Mouse (Mus musculus) limb, embryonic 10.5 days (tissue): ENCODE data around the gene Btbd9. TPM values are rescaled to one million over a fixed set of nuclear protein-coding genes. Genes with fewer than 3 reads are reported as not detected.

Experiments
- DNase-seq: peaks from one replicate; pipeline ENCODE4 v3.0.0-alpha.2; 2017; ENCODE audit warnings: low spot score
- H3K27ac ChIP-seq: fragments of 300-500 bp; sonication (generic); 2 replicates; pipeline ENCODE4 v1.5.1; 2016; ENCODE audit warnings: mild to moderate bottlenecking
- H3K27me3 ChIP-seq: fragments of 300-500 bp; sonication (generic); 2 replicates; pipeline ENCODE4 v1.6.1; 2016; ENCODE audit warnings: low read depth, mild to moderate bottlenecking; ENCODE audit not compliant: poor library complexity, severe bottlenecking
- H3K36me3 ChIP-seq: fragments of 300-500 bp; sonication (generic); 2 replicates; pipeline ENCODE4 v1.6.1; 2016; ENCODE audit warnings: mild to moderate bottlenecking, moderate library complexity
- H3K4me1 ChIP-seq: fragments of 300-500 bp; sonication (generic); 2 replicates; pipeline ENCODE4 v1.6.1; 2016
- H3K4me3 ChIP-seq: fragments of 300-500 bp; sonication (generic); 2 replicates; pipeline ENCODE4 v1.5.1; 2016; ENCODE audit warnings: mild to moderate bottlenecking, moderate library complexity
- H3K9me3 ChIP-seq: fragments of 300-500 bp; sonication (generic); replicated peaks from 2 replicates; pipeline ENCODE4 v1.6.1; 2016; ENCODE audit warnings: mild to moderate bottlenecking
- WGBS: fragments of 180-500 bp; shearing (Covaris S2); methylation state at CpG from one replicate; pipeline ENCODE4 v1.1.7; 2016; 5-methylcytosine and 5-hydroxymethylcytosine counted together
- polyA plus RNA-seq: library from polyadenylated mRNA; unstranded; fragments of >200 nt; fragmentation: Nextera tagmentation; extraction: Ambion mirVana; gene quantifications from 2 replicates; pipeline ENCODE4 v1.2.1, GENCODE M21; 2016

The Btbd9 gene
- polyA plus RNA-seq, 1 experiment from 2014 or later = 57.5 TPM

- peaks cover 33% of the 10 kb centered on the region for H3K36me3 ChIP-seq
- H3K9me3 ChIP-seq = no peaks in the 10 kb centered on the region
- no peak overlapping the region for H3K27ac ChIP-seq
- H3K4me1 ChIP-seq = peaks cover 9% of the 10 kb centered on the region
- no peaks in the 10 kb centered on the region for H3K27me3 ChIP-seq
- no peak overlapping the region for H3K4me3 ChIP-seq
- WGBS = 68% methylated on average over 17 of the region's 17 CpGs
- DNase-seq = peak; percentile 51
Observed at GRCm38 (mm10) chr17:30590417-30591198, 14.3 kb upstream of the Btbd9 start.

GRCm38 (mm10) chr17:30583258-30584001 is 7.1 kb upstream of the Btbd9 start:
- 0 out of 2 replicates have a peak, but pooled peaks cover 2% of the 10 kb centered on the region for H3K36me3 ChIP-seq
- no peak for DNase-seq
- H3K27me3 ChIP-seq = no peaks in the 10 kb centered on the region
- no peaks in the 10 kb centered on the region for H3K4me1 ChIP-seq
- no peaks in the 10 kb centered on the region for H3K9me3 ChIP-seq
- 77% methylated on average over 2 of the region's 2 CpGs for WGBS
- no peak overlapping the region for H3K27ac ChIP-seq
- H3K4me3 ChIP-seq = no peak overlapping the region

- no peaks in the 10 kb centered on the region for H3K27me3 ChIP-seq
- no peak overlapping the region for H3K4me3 ChIP-seq
- H3K4me1 ChIP-seq = no peaks in the 10 kb centered on the region
- 0 out of 2 replicates have a peak, but pooled peaks cover 2% of the 10 kb centered on the region for H3K36me3 ChIP-seq
- WGBS = 87% methylated on average over 3 of the region's 3 CpGs
- H3K27ac ChIP-seq = no peak overlapping the region
- no peaks in the 10 kb centered on the region for H3K9me3 ChIP-seq
- no peak for DNase-seq
Observed at GRCm38 (mm10) chr17:30582313-30582712, 6.0 kb upstream of the Btbd9 start.

- Histone ChIP-seq H3K27ac (no peak overlapping the region), H3K9me3 (no peaks in the 10 kb centered on the region), H3K4me1 (peaks cover 6% of the 10 kb centered on the region), H3K36me3 (0 out of 2 replicates have a peak, but pooled peaks cover 2% of the 10 kb centered on the region), H3K4me3 (no peak overlapping the region), H3K27me3 (no peaks in the 10 kb centered on the region)
- DNase-seq = no peak
- 84% methylated on average over 6 of the region's 6 CpGs for WGBS
Observed at GRCm38 (mm10) chr17:30581201-30581600, 4.9 kb upstream of the Btbd9 start.

GRCm38 (mm10) chr17:30580781-30581180 is 4.5 kb upstream of the Btbd9 start:
- no peak overlapping the region for H3K4me3 ChIP-seq
- no peak for DNase-seq
- H3K27me3 ChIP-seq = no peaks in the 10 kb centered on the region
- H3K36me3 ChIP-seq = 0 out of 2 replicates have a peak, but pooled peaks cover 2% of the 10 kb centered on the region
- H3K9me3 ChIP-seq = no peaks in the 10 kb centered on the region
- peaks cover 6% of the 10 kb centered on the region for H3K4me1 ChIP-seq
- WGBS = 69% methylated on average over 1 of the region's 1 CpGs
- no peak overlapping the region for H3K27ac ChIP-seq

- Histone ChIP-seq H3K4me3 (peak overlapping the region; percentile 90), H3K27ac (peak overlapping the region; percentile 93), H3K36me3 (0 out of 2 replicates have a peak, but pooled peaks cover 2% of the 10 kb centered on the region), H3K27me3 (no peaks in the 10 kb centered on the region), H3K4me1 (peaks cover 23% of the 10 kb centered on the region), H3K9me3 (no peaks in the 10 kb centered on the region)
- no peak for DNase-seq
- 62% methylated on average over 12 of the region's 12 CpGs for WGBS
Observed at GRCm38 (mm10) chr17:30576946-30577345, 658 bp upstream of the Btbd9 start.

GRCm38 (mm10) chr17:30575121-30575904 is 975 bp downstream of the Btbd9 start:
- Histone ChIP-seq H3K4me1 (peaks cover 23% of the 10 kb centered on the region), H3K4me3 (peak overlapping the region; percentile 90), H3K36me3 (0 out of 2 replicates have a peak, but pooled peaks cover 2% of the 10 kb centered on the region), H3K9me3 (no peaks in the 10 kb centered on the region), H3K27me3 (no peaks in the 10 kb centered on the region), H3K27ac (peak overlapping the region; percentile 93)
- DNase-seq = no peak
- WGBS = 9% methylated on average over 35 of the region's 35 CpGs

- H3K27ac ChIP-seq = no peak overlapping the region
- H3K4me3 ChIP-seq = peak overlapping the region; percentile 90; the same call in 1 of the 2 replicates
- H3K9me3 ChIP-seq = no peaks in the 10 kb centered on the region
Observed at GRCm38 (mm10) chr17:30574783-30575075, 1.6 kb downstream of the Btbd9 start.

GRCm38 (mm10) chr17:30573990-30574782 is 2.1 kb downstream of the Btbd9 start:
- 60% methylated on average over 8 of the region's 8 CpGs for WGBS
- no peak overlapping the region for H3K27ac ChIP-seq
- H3K27me3 ChIP-seq = no peaks in the 10 kb centered on the region
- H3K4me1 ChIP-seq = peaks cover 23% of the 10 kb centered on the region
- 0 out of 2 replicates have a peak, but pooled peaks cover 2% of the 10 kb centered on the region for H3K36me3 ChIP-seq
- H3K4me3 ChIP-seq = 0 out of 2 replicates have a peak overlapping the region, but pooled peaks have one; percentile 90
- no peak for DNase-seq
- H3K9me3 ChIP-seq = no peaks in the 10 kb centered on the region

More at GRCm38 (mm10) chr17:30574783-30575075, 1.6 kb downstream of the Btbd9 start:
- Histone ChIP-seq H3K27me3 (no peaks in the 10 kb centered on the region), H3K4me1 (peaks cover 23% of the 10 kb centered on the region), H3K36me3 (0 out of 2 replicates have a peak, but pooled peaks cover 2% of the 10 kb centered on the region)
- 84% methylated on average over 8 of the region's 8 CpGs for WGBS
- DNase-seq = no peak

GRCm38 (mm10) chr17:30570971-30571370 is 5.3 kb downstream of the Btbd9 start:
- H3K27me3 ChIP-seq = no peaks in the 10 kb centered on the region
- 57% methylated on average over 3 of the region's 3 CpGs for WGBS
- DNase-seq = no peak
- peaks cover 17% of the 10 kb centered on the region for H3K4me1 ChIP-seq
- H3K27ac ChIP-seq = no peak overlapping the region
- H3K36me3 ChIP-seq = no peaks in the 10 kb centered on the region
- no peak overlapping the region for H3K4me3 ChIP-seq
- no peaks in the 10 kb centered on the region for H3K9me3 ChIP-seq

- WGBS = 74% methylated on average over 8 of the region's 8 CpGs
- no peaks in the 10 kb centered on the region for H3K9me3 ChIP-seq
- no peaks in the 10 kb centered on the region for H3K36me3 ChIP-seq
Observed at GRCm38 (mm10) chr17:30570173-30570572, 6.1 kb downstream of the Btbd9 start.

GRCm38 (mm10) chr17:30568473-30568872 is 7.8 kb downstream of the Btbd9 start:
- H3K27me3 ChIP-seq = no peaks in the 10 kb centered on the region
- H3K4me3 ChIP-seq = no peak overlapping the region
- H3K4me1 ChIP-seq = no peaks in the 10 kb centered on the region
- no peaks in the 10 kb centered on the region for H3K9me3 ChIP-seq
- H3K27ac ChIP-seq = no peak overlapping the region
- H3K36me3 ChIP-seq = no peaks in the 10 kb centered on the region
- no peak for DNase-seq

More at GRCm38 (mm10) chr17:30570173-30570572, 6.1 kb downstream of the Btbd9 start:
- Histone ChIP-seq H3K27me3 (no peaks in the 10 kb centered on the region), H3K4me1 (peaks cover 14% of the 10 kb centered on the region), H3K27ac (no peak overlapping the region), H3K4me3 (no peak overlapping the region)
- DNase-seq = no peak
